Mouse (Mus musculus) kidney, postnatal 4 days (tissue): ENCODE results near the gene Gm3424.
"Not testable (repeated sequence)": the region's sequence is repeated elsewhere in the genome, so short reads cannot be mapped to it uniquely, and the experiment has no call there.

Experiments used
- DNase-seq, 2 experiments: peaks; one replicate each; pipeline ENCODE4 v3.0.0; 2021; ENCODE audit warnings: mixed read lengths in 2 of 2

Gene Gm3424

DNA sequence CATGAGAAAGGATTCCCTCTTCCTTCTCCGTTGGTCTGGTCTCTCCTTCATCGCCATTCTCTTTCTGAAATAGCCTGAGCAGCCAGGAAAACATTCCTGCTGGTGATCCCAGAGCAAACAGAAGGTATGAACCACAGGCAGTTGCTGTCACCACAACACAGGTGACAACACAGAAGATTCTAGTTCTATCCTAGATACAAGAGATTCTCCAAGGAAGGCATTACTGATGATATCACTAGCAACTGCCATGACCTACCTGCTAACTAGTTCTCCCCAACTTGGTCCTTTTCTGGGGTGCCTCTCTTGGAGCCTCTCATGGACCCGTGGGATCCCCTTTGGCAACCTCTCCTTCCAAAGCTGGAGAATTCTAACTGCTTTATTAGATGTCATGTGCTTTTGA is at the start of gene Gm3424:
Gene Gm3424 (minus strand): TSS at position 101 of the 400 bp plus-strand sequence.
- not testable (repeated sequence) for DNase-seq

DNA sequence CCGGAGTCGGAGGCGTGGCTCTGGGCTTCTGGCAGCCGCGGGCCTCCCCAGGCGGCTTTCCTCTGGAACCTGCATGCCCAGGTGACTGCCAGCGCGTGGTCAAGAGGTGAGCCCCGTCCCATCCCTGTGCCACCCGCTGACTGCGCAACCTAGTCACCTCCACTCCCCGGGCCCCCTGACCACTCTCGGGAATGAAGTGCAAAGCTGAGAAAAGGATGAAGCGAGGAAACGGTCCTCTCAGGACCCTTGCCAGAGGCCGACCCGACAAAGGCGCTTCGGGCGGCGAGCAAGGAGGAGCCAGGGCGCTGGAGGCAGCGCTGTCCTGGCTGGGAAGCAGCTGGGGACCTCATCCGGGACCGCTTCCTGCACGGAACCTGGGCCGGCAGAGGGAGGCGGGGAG is 49.7 kb upstream of the Gm3424 start:
- peak; percentile 3 to 4 for DNase-seq

DNA sequence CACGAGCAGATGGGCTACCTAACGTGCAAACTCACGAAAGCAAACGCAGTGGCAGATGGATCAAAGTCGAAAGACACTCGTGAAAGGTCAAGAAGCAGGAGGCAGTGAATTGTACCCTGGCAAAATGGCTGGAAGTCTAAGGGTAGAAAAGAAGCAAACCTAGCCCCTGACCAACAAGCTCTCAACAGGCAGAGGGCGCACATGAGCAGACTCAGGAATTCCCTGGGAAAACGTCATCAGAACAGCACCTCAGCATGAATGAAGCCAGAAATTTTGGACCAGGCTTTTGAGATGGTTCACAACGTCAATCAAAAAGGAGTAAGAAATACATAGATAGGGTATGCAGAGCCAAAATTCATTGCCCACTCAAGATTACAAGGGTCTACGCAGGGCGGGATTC is 49.0 kb upstream of the Gm3424 start:
- peak; percentile 55 to 59 for DNase-seq

DNA sequence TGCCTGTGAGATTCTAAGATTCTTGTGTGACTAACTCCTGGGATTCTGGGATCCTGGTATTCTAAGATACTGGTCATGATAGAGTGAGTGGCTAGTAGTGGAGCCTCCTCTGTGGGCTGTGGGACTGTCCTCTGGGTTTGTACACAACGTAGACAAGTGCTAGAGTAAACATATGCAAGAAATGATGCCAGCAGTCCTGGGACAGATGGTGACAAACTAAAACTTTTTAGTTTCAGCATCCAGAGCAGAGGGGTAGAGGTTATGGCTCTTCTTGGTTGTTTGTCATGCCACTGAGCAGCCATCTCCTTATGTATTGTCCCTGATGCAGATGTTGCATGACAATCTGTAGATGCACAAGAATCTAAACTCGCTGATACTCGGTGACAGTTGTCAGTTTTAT is 25.8 kb upstream of the Gm3424 start:
- peak in 1 of 2 experiments; percentile 0 for DNase-seq

DNA sequence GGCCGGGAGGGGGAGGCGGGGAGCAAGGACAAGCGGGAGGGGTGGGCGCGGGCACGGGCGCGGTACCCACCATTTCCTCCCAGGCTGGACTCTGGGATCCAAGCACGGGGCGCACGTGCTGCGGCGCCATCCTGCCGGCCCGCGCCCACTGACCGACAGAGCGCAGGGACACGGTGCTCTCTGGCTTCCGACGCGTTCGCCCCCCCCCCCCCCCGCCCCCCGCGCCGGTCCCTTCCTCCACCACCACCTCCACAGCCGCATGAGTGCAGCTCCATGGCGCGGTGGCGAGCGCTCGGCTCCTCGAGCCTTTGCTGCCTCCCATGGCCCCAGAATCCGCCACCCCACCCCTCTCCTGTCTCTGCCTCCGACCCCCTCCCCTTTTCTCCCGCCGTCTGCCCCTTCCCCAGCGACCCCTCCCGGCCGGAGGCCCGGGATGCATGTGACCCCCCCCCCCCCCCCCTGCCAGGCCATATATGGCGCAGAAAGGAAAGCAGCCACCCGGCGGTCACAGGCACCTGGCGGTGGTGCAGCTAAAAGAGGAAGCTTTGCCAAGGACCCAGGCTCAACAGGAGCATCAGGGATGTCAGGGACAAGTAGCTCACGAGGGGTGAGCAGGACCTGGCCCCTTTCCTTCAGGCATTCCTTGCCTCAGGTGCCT is 17.3 kb downstream of the Gm3424 start:
- not testable (repeated sequence) for DNase-seq

DNA sequence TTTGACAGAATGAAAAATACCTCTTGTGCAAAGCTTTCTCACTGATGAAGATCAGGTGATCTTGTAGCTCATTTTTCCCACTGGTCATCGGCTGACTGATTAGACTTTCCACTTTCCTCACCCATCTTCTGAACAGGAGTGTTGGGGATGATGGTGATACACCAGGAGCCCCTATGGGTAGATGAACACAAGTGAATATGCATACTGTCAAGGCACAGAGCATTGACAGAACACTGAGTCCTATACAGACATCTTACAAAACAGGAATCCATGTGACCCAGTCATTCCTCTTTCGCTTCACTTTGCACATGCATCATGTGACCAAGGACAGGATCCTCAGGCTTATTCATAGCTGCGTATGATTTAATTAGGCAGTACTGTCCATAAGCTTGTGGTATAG is 22.2 kb downstream of the Gm3424 start, which contains the start of gene Gm3383:
Gene Gm3383 (minus strand): TSS at position 101 of the 400 bp plus-strand sequence.
- not testable (repeated sequence) for DNase-seq
